Mouse (Mus musculus) retina, embryonic 14.5 days (tissue): ENCODE results near the gene Cd80.

Source experiments
- DNase-seq: peaks from one replicate; pipeline ENCODE4 v3.0.0-alpha.2; 2015; ENCODE audit warnings: low spot score

Cd80 gene

GRCm38 (mm10) chr16:38522129-38523084 lies 67.0 kb downstream of the Cd80 start, which contains the start of gene Timmdc1:
TSS of gene Timmdc1 (minus strand) at chr16:38522663.
- peak; percentile 97 for DNase-seq

DNA sequence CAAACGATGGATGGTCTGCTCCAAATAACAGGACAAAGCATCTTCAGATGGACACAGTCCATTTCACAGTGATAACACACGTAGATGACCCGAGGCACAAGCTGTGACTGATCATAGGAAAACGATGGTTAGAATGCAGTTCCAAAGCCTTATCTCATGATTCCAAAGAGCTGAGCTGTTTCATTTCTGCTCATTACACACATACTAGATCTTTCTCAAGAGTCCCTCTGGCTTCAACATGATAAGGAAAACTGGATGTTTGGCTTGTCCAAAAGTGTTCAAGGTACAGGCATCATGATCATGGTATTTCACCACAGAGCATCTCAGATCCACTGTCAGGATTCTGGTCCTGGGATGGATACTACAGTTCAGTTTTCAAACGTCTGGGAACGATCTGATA lies 70.9 kb downstream of the Cd80 start:
- DNase-seq: no peak

DNA sequence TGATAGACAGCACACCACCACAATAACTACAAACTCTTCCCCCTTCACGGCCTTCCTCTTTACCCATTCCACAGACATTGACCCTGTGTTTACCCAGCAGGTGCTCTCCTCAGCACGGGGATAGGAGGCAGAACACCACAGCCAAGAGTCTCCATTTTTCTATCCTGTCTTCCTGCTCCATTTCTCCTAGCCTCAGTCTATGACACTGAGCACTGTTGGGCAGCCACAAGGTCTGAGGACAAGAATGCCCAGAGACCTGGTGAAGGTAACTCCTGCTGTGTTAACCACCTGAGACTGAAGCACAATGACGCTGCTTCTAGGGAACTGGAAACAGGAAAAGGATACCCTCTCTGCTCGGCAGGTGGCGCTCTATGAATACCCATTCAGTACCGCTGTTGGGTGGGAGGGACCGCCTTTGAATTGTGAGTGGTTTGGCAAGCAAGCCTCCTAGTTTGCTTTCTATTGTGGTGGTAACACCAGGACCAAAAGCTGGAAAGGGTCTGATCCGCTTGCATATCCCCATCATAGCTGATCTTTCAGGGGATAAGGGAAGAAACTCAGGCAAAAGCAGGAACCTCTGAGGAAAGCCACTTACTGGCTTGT lies 81.3 kb downstream of the Cd80 start:
- DNase-seq: peak; percentile 79

GRCm38 (mm10) chr16:38538716-38539380 lies 83.5 kb downstream of the Cd80 start:
- no peak for DNase-seq
